Mouse (Mus musculus) lung, adult 2 months (tissue): ENCODE measurements around the gene Gm49396.

Experiments
- CTCF ChIP-seq: fragments of 200-500 bp; IDR thresholded peaks from 2 replicates; pipeline ENCODE4 v1.5.1; 2011; ENCODE audit warnings: mild to moderate bottlenecking, low read length, control low read depth; ENCODE audit not compliant: insufficient read depth
- POLR2A ChIP-seq: fragments of 200-500 bp; IDR thresholded peaks from 2 replicates; pipeline ENCODE4 v1.6.1; 2011; ENCODE audit warnings: low read depth, mild to moderate bottlenecking, control low read depth, low read length, borderline replicate concordance; ENCODE audit errors: extremely low read depth

DNA sequence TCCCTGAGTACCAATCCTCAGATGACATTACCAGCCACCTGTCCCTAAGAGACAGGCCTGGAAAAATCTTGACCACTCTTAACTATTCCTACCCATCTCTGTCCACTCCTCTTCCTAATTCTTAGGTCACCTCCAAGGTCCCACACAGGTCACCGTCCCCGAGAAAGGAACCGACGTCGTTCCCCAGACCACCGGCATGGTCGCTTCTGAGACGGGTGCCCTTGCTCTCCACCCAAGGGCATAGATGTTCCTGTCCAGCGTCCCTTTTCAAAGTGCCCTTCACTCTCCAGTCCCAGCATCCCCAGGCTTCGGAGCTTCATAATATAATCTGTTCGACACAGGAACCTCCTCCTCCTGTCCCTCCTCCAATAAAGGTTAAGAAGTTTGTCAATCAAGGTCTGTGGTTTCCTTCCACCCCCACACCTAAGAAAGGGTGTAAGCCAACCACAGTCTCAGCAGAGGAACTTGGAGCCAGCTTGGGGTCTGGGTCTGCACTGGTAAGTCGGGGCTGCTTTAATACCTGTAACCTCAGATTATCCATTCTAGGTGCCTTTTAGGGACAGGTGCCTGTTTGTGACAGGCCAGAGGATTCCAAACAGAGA lies 1.9 kb downstream of the Gm49396 start, which contains the start of gene Igflr1:
- TF ChIP-seq POLR2A (no peak), CTCF (no peak)
